Mouse (Mus musculus) urinary bladder, postnatal 25 days (tissue): ENCODE data around the gene Serpind1.

Experiments
- DNase-seq: peaks from one replicate; pipeline ENCODE4 v3.0.0; 2022; ENCODE audit warnings: low spot score

The Serpind1 gene

GRCm38 (mm10) chr16:17331116-17331515 lies at the start of gene Serpind1:
Gene Serpind1, plus strand, starts transcription at chr16:17331371.
- DNase-seq = no peak

DNA sequence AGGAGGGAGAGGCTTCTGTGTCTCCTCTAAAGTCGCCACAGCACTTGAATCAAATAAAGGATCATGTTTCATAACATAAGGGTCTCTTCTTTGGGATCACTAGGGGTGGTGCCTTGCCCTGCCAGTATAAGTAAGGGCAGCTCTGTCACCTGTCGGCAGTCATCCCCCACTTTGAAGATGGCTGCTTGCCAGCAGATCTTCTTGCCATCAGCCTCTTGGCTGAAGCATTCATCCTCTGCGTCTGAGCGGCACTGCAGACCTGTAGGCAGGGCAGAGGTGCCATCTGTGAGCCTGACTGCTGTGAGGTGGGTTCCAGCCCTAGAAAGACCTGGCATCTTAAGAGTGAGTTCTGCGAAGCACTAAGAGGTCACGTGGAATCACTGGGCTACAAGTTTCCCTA lies 48.0 kb upstream of the Serpind1 start:
- no peak for DNase-seq

DNA sequence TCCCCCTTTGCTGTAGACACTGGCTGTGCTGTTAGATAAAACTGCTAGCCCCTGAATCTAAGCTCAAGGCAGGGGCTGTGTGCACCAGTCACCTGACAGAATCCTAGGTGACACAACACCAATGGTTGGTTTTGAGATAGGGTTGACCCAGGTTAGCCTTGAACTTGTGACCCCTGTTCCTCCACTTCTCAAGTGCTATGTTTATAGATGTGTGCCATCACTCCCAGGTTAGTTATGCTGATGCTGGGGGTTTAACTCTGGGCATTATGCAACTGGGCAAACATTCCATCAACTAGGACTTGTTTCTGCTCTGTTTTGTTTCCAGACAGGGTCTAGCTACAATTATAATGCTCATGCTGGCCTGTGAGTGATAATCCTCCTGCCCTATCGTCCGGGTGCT lies 44.1 kb upstream of the Serpind1 start:
- DNase-seq = no peak

- DNase-seq = no peak
Measured at GRCm38 (mm10) chr16:17291016-17291415, 40.2 kb upstream of the Serpind1 start.

DNA sequence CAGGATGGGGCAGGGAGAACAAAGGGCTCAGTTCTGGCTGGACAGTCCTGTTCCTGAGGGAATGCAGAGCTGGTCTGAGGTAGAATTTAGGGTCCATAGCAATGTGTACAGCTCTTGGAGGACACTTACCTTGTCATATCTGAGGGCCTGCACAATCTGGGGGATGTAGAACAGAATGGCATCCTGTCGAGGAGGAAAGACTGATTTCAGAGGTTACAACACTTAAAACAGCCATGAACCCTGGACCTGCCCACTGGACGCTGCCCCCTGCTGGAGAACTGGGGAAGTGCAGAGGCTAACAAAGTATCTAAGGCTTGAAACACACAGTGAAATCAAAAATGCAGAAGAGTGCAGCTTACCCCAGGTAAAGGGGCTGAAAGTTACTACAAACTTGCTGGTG lies 38.4 kb upstream of the Serpind1 start:
- DNase-seq = peak; percentile 77

DNA sequence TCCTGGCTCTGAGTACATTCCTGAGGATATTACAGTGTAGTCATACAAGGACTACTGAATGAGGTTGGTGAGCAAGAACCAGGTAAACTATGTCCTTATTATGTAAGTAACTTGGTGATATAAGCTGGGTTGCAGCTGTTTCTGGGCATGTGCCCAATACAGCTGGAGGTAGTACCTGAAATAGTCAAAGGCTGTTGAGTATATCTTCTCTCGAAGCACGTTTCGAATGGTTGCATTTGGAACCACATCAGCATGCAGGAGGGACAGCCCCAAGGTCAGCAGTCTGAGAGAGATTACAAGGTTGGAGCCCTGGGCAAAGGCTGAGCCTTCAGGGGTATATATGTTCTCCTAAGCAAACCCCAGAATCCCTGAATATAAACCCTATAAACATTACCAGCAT lies 30.4 kb upstream of the Serpind1 start:
- DNase-seq = no peak

GRCm38 (mm10) chr16:17303521-17304245 lies 27.5 kb upstream of the Serpind1 start:
- no peak for DNase-seq

DNA sequence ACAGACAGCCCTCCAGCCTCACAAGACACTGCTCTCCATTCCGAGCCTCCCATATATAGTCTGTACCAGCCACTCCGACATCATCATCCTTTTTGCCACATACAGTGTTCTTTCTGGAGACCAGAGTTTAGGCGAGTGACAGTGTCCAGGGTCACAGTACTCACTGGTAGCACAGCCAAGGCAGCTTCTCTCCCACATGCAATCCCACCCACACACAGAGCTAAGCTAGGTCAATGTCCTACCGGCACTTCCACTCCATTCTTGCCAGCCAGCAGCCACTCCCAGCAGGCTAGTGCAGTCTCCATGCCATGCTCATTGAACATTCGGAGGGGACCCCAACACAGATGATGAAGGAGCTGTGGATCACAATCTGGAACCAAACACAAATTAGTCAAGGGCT lies 23.7 kb upstream of the Serpind1 start:
- DNase-seq = no peak

GRCm38 (mm10) chr16:17309036-17309435 lies 22.1 kb upstream of the Serpind1 start:
- no peak for DNase-seq

DNA sequence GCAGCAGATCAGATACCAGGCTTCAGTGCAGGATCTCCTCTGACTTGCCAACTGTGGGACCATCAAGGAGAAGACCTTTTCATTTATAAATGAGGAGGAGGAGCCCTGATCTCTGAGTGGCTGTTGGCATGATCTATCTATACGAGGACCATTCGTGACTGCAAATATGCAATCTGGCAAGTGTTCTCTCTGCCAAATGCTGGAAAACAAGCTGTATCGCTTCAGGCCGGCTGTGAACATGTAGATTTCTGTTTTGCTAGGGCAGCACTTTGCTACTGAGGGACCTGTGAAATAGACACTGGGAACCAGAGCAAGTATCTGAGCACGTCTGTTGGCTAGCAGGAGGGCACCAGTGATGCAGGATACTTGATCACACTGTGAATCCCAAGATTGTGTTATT lies 18.6 kb upstream of the Serpind1 start:
- no peak for DNase-seq

DNA sequence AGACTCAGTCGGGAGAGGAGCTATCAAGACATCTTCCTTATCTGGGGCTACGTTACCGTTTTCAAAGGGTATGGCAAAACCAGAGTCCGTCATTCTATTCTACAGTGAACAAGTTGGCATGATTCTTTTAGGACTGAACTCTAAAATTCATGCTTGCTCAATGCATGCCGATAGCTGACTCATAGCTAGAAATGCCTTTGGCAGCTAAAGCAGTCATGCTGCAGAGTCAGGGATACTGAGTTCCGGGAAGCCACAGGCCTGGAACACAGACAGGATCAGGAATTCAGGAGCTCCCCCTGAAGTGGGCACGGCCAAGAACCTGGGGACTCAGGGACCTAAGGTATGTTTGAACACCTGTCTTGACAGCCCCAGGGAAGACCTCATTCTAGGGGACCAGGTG lies 14.6 kb upstream of the Serpind1 start:
- DNase-seq = no peak

GRCm38 (mm10) chr16:17321481-17321880 lies 9.7 kb upstream of the Serpind1 start:
- DNase-seq = no peak

GRCm38 (mm10) chr16:17324745-17325144 lies 6.4 kb upstream of the Serpind1 start:
- DNase-seq = no peak

DNA sequence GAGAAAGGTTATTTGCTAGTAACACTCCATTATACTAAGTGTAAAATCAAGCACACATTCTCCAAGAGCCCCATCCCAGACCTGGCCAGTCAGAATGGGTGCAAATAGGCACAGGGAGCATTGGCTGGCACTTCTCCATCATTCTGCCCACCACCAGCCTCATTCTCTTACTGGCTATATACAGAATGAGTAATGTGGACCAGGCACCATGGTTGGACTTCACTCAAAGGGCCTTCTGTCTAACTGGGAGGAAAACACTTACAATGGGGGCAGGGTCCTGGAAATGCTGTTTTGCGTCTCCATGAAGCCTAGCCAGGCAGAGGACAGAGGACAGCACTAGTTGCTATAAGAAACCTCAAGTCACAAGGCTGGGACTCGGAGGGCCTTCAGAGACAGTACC lies 5.1 kb upstream of the Serpind1 start:
- no peak for DNase-seq

DNA sequence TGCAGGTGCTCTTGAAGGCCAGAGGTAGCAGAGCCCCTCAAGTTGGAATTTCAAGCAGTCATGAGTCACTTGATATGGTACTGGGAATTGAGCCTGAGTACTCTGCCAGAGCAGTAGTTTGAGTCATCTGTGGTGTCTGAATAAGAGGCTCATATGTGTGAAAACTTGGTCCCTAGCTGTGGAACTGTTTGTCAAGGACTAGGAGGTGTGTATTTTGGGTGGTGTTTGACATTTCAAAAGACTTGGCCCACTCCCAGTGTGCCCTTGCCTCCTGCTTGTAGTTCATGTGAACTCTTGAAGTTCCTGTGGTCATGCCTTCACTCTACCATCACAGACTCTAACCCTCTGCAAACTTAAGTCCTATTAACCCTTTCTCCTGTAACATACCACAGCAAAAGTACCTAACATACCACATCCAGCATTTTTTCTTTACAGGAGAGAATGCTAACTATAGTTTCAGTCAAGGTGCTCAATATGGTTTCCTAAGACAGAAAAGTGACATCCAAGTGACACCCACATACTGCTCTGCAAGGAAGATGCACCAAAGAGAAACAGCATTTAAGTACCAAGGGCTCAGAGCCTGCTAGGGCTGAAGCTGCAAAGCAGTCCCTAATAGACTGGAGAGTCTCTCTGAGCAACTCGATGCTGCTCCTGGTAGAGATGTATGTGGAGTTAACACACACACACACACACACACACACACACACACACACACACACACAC lies 1.2 kb upstream of the Serpind1 start:
- DNase-seq = no peak

- DNase-seq = no peak
Measured at GRCm38 (mm10) chr16:17331855-17332254, 684 bp downstream of the Serpind1 start.

DNA sequence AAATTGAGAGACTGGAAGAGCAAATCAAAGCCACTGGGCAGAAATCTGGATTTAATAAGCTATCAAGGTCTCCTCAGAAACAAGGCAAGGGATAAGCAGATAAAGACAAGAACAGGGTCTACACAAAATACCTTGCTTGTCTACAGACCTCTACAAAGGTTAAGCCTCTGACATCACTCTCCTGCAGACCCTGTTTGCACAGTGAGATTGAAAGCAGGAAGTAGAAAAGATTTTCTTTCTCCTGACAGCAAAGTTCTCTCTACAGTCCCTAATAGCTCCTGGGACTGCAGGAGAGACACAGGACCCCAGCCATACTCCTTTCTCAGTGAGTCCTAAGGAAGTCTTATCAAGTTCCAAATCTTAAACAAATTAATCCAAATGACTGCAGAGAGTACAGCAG lies 3.4 kb downstream of the Serpind1 start:
- DNase-seq = no peak

- DNase-seq = no peak
Measured at GRCm38 (mm10) chr16:17336089-17336488, 4.9 kb downstream of the Serpind1 start.

DNA sequence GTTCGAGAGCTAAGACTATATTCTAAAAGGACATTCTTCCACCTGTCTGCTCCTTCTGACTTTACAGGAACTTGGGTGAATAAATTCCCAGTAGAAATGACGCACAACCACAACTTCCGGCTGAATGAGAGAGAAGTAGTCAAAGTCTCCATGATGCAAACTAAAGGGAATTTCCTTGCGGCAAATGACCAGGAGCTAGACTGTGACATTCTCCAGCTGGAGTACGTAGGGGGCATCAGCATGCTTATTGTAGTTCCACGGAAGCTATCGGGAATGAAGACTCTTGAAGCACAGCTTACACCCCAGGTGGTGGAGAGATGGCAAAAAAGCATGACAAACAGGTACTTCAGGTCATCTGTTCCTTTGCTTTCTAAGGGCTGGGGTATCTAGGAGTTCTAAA lies 8.5 kb downstream of the Serpind1 start:
- no peak for DNase-seq

- no peak for DNase-seq
Measured at GRCm38 (mm10) chr16:17340705-17341104, 9.5 kb downstream of the Serpind1 start.

DNA sequence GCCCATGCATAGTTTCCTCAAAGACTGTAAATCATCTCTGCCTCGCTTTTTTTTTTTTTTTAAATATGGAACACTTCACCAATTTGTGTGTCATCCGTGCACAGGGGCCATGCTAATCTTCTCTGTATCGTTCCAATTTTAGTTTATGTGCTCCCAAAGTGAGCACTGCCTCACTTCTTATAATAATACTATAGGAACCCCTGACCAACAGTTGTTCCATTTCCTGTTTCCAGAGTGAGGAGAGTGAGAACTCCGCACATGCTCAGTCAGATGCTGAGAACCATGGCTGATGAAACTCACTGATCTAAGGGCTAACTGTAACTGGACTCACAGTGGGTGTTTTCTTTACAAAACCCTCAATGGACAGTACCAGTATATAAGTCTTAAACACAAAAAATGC lies 10.7 kb downstream of the Serpind1 start:
- DNase-seq = no peak

DNA sequence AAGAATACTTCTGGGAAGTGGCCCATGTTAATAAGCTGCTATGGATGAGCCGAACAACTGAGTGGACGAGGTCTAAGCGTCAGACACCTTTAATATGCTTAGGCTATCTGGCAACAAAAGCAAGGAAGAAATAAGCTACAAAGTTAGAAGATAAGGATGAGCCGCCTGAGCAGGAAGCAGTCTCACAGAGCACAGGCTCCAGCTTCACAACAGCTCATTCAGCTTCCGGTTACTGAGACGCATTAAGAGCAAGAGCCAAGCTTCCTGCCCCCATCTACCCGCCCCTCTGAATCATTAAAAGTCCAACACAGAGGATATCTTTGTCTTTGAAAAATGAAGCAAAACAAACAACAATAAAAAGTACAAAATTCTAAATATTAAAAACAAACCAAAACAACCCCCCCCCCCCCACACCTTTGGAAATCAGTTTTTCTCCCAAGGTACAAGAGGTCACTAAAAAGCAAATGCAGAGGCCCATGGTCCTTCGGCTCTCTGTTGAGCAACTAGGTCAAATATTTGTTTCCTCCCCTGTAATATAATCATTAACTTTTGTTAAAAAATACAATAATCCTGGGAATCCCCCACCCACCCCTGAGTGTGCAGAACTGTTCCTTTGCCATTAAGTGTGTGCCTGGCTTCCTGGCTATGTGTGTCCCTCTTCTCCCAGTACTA lies 14.1 kb downstream of the Serpind1 start:
- DNase-seq = no peak

- no peak for DNase-seq
Measured at GRCm38 (mm10) chr16:17345813-17346155, 14.6 kb downstream of the Serpind1 start.
